Mouse (Mus musculus) G1E (cell line): Measurements from ENCODE around the gene Nup54.

Experiments used
- CTCF ChIP-seq: IDR thresholded peaks from 2 replicates; pipeline ENCODE4 v1.5.1; 2012; ENCODE audit warnings: low read depth, low read length, inconsistent platforms, mixed read lengths
- GATA1 ChIP-seq: IDR thresholded peaks from 2 replicates; pipeline ENCODE4 v1.6.1; 2012; ENCODE audit warnings: borderline replicate concordance, low read length, inconsistent platforms, mixed read lengths
- POLR2AphosphoS5 ChIP-seq: IDR thresholded peaks from 2 replicates; pipeline ENCODE4 v1.6.1; 2012; ENCODE audit warnings: low read depth, low read length, inconsistent platforms; ENCODE audit not compliant: insufficient replicate concordance
- TAL1 ChIP-seq: conservative IDR thresholded peaks from 2 replicates; pipeline ENCODE4 v1.6.1; 2012; ENCODE audit warnings: low read depth, low read length, inconsistent platforms, mixed read lengths

GRCm38 (mm10) chr5:92409361-92410155, 25.5 kb downstream of the Nup54 start:
- TF ChIP-seq CTCF, result no peak
- no peak for TF ChIP-seq POLR2AphosphoS5
- no peak for TF ChIP-seq GATA1
- no peak for TF ChIP-seq TAL1
